Mouse (Mus musculus) myocyte (in vitro differentiated cells): ENCODE data around the gene Sparc.

Source experiments
- MAX ChIP-seq: IDR thresholded peaks from one replicate; pipeline ENCODE4 v1.6.1; 2011; ENCODE audit warnings: low read depth, mild to moderate bottlenecking, control low read depth
- USF1 ChIP-seq: IDR thresholded peaks from one replicate; pipeline ENCODE4 v1.6.1; 2011; ENCODE audit warnings: low read depth, mild to moderate bottlenecking, control low read depth, moderate library complexity

- TF ChIP-seq USF1 (no peak), MAX (no peak)
Measured at GRCm38 (mm10) chr11:55383463-55384045, 39.4 kb downstream of the Sparc start.
